Mouse (Mus musculus) forelimb bud, embryonic 11.5 days (tissue): ENCODE results near the gene Ppm1k.
"Not testable (repeated sequence)": the region's sequence is repeated elsewhere in the genome, so short reads cannot be mapped to it uniquely, and the experiment has no call there.

Experiments
- DNase-seq: peaks from one replicate; pipeline ENCODE4 v3.0.0-alpha.2; 2012; ENCODE audit warnings: low read depth, low spot score

The Ppm1k gene

DNA sequence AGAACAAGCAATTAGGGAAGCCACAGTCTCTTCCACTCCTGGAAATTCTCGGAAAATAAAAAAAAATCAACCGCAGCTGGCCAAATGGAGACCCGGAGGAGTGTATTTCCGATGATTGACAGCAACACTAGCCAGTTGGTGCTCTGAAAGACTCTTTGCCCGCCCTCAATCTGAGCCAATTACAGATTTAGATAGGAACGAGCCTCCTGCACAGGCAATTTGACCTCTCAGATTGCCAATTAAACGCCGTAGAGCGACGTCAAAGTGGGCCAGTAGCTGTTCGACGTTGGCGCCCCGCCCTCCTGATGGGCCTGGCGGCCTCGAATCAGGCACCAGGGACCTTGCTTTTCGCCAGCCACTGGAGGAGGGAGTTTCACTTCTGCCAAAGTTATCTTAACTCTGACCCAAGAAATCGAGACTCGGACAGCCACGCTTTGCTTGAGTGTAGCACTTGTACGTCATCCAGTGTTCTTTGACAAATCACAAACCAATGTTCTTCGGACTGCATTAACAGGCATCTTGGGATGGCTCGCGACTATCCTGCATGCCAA, at the start of gene Ppm1k:
Gene Ppm1k (minus strand): TSS at position 83 of the 551 bp plus-strand sequence.
- peak; percentile 99 for DNase-seq

DNA sequence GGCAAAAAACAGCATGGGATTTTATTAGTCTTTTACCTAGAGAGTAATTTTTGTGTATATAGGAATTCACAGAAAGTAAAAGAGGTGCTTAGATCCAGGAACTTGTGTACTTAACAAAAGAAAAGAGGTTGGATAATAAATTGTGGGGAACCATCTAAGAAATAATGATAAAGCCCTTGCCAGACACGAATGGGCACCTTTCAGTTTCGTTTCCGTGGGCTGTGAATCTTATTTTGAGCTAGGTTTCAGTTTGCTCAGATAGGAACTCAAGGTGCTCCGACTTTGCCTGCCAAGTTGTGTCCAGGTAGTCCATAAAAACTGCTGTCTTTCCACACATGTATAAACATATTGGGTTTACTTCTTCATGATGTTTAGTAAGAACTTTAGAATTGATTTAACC, 47.1 kb upstream of the Ppm1k start:
- DNase-seq: no peak

DNA sequence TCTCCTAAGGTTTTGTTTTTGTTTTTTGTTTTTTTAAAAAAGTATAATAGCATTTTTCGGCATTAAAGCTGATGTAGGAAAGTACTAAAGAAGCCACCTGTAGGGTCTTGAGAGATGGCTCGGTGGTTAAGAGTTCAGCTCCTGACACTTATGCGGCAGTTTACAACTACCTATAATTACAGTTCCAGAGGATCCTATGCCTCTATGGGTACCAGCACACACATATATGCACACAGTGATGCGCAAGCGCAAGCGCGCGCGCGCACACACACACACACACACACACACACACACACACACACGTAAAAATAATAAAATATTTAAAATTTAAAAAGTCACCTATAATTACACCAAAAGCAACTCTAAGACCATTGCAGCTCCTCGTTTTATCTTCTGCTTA, 46.3 kb upstream of the Ppm1k start:
- DNase-seq: no peak

DNA sequence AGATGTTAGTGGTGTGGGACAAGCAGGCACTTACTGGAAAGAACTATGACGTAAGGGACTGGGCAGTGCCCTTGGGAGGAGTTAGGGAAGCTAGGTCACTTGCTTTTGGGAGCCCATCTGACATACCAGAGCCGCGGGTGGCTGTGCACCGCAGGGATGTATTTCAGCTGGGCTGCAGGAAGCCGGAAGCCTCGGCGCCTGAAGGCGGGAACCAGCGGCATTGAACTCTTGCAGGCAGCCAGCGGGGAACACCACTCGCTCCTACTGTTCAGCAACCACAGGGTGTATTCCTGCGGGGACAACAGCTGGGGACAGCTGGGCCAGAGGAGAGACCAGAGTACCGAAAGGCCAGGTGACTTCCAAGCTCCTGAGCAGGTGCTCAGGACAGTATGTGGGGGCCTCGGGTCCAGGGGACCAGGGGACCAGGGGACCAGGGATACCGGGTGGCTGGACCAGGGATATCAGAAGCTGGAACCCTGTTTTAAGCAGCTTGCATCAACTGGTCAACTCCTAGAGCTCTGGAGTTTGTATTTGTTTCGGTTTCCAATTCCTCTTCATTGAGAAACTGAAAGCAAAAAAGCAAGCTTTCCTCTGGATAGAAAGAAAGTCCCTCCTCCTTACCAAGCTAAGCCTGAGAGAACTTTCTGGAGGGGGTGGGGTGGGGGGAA, 45.7 kb upstream of the Ppm1k start, which contains the start of gene Herc6:
Gene Herc6 (plus strand): TSS at position 120 of the 668 bp plus-strand sequence.
- peak; percentile 52 for DNase-seq

DNA sequence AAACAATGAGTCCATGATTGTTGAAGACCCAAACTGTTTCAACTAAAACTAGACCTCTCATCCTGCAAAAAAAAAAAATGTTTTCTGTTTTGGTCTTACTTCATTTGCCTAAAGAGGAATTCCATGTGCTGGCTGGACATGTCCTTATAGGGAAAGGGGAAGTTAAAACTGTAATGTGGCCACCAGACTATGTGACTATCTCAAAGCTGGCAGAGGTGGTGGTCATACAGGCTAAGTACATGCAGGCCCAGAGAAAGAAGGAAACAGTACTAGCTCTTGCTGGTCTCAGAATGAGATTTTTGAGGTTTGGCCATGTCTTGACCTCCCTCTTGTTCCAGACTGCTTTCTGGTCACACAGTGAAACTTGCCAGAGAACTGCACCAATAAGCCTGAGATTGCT, 36.3 kb upstream of the Ppm1k start:
- no peak for DNase-seq

DNA sequence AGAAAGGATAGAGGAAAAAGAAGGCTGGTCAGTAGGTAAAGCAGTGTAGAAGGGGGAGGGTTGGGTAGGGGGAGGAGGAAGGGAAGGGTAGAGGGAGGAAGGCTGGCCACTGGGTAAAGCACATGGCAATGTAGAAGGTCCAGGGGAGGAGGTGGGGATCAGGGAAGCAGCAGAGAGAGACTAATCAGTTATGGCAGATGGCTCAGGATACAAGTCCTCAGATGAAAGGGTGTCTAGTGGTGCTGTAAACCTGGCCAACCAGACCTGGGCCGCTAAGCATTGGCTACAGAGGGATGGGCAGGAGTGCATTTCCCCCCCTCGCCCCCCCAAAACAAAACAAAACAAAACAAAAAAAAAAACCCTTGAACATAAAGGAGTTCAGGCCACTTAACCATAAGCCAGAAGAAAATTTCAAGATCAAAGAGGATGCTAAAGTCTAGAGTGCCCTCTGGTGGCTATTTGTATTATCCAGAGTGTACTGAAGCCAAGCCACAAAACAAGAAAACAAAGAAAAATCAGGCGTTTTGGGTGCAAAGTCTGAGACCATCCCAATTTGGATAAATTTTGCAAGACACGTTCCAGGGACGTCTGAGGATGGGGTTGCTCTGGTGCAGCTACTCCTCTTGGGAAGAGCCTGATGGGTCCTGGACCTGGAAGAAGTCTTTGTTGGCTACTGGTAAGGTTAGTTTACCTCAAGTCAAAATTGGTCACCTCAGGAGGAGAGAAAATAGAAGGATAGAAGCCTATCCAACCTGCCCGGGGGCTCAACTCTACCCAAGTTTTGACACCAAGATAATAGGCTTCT, 35.1 kb upstream of the Ppm1k start:
- peak; percentile 68 for DNase-seq

DNA sequence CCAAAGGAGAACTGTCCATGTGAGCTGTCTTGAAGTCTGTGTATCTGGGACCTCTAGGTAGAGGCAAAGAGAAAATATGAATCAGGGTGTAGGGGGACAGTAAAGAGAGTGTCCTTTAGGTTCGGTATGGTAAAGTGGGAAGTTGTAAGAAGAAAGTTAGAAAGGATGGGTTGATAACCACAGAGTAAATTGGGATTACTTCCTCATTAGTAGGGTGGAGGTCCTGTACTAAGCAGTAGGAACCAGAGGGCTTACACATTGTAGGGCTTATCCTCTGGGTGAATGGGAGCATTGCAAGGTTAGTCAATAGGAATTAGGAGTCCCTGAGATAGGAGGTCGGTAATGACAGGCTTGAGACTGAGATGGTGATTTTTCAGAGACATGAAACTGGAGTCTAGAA, 32.4 kb upstream of the Ppm1k start:
- no peak for DNase-seq

DNA sequence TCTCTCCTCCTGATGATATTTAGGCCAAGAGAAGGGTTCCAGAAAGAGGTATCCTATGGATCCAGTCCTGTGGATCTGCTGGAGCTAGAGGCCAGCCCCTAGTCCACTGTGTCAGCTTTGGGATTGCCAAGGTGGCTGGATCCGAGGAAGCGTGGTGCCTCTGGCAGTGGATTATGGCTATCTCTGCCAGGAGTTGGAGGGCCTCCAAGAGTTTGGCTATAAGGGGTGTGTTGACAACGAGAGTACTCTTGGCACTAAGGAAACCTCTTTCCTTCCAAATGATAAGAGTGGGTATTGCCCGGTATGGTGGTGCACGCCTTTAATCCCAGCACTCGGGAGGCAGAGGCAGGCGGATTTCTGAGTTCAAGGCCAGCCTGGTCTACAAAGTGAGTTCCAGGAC, 30.2 kb upstream of the Ppm1k start:
- no peak for DNase-seq

DNA sequence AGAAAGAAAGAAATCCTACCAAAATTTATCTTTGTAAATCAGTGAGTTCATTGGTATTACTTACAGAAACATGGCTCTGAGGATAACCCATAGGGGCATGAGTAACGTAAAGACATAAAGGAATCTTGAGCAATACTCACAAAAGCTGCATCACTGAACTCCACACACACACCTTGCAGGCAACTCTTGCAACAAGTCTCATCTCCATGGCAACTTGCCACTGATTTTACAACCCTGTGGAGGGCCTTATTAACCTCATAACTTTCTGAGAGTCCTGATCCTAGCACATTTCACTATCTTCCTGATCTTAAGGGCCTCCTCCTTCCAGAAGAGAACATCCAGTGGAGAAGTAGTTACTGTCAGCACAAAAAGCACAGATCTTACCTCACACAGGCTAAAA, 28.2 kb upstream of the Ppm1k start:
- no peak for DNase-seq

DNA sequence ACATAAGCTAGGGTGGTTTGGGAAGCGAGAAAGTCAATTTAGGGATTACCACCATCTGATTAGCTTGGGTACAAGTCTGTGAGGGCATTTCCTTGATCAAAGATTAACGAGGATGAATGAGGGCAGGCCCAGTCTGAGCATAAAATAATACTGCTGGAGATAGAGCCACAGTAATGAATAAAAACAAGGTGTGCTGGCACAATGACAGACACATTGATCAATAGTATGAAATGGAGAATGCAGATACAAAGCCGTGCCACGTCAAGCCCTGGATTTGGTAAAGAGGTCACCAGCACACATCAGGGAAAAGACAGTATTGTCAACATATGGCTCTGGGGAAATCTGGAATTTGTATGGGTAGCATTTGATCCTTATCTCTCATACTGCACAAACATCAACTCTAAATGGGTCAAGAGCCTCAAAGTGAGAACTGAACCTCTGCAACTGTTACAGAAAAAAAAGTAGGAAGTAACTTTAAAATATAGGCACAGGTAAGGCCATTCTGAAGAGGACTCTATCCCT, 22.6 kb upstream of the Ppm1k start:
- no peak for DNase-seq

DNA sequence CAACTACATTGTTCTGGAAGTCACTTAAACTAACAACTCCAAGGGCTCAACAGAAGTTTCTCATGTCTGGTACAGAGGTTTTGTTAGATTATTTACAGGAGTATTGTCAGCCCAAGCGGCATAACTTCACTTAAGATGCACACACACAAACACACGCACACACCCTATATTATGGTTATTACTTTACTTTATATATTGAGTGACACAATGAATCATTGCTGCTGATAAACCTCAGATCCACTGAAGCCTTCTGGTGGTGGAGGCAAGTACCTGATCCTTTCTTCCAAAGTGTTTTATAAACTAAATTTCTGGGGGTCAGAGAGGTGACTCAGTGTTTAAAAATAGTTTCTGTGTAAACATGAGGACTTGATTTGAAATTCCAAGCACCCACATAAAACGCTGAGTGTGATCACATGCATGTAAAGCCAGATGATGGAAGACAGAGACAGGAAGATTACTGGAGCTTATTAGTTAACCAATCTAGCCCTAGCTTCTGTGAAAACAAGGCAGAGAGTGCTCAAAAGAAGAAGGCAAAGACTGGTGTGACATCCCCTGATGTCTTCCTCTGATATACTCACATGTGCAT, 16.0 kb upstream of the Ppm1k start:
- DNase-seq: no peak

DNA sequence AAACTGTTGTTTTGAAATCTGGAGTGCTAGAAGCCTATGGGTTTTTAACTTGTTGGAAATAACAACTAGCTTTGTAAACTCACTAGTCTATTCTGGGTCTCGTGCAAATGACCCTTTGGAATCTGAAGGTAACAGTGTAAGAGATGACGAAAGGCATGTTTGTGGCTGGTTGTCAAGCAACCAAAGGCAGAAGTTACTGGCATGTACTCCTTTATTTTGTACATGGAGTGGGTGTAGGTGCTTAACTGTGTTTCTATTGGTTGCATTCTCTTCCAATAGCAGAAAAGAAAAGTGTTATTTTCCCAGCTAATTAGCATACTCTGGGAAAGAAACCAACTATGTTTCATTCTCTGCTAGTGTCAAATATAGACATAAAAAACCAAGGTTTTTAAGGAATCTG, 9.6 kb upstream of the Ppm1k start:
- no peak for DNase-seq

DNA sequence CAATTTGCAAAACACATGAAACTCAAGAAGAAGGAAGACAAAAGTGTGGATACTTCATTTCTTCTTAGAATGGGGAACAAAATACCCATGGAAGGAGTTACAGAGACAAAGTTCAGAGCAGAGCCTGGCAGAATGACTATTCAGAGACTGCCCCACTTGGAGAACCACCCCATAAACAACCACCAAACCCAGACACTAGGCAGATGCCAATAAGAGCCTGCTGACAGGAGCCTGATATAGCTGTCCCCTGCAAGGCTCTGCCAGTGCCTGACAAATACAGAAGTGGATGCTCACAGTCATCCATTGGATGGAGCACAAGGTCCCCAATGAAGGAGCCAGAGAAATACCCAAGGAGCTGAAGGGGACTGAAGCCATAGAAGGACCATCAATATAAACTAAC, 8.3 kb upstream of the Ppm1k start:
- not testable (repeated sequence) for DNase-seq

DNA sequence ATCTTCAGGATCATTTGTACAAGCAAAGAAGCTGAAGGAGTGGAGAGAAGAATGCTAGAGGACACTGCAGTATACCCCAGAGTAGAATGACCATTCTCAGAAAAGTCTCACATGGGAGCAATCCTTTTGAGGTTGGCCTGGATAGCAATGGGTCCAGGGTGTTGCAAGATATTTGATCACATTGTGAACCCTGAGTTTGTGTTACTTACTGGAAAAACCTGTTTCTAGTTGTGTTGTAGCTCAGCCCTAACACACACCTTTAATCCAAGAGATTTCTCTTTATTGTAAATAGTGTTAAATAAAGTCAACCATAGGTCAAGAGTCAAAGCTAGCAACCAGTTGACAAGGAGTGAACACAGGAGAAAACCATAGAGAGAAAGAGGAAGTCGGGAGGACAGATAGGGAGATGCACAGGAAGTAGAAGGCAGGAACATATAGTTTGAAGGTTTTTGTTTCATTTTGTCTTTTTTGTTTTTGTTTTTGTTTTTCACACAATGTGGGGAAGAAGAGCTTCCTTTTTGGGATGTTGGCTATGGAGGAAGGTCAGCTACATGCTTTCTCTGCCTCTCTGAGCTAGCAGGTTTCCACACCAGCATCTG, 6.6 kb upstream of the Ppm1k start:
- DNase-seq: no peak

DNA sequence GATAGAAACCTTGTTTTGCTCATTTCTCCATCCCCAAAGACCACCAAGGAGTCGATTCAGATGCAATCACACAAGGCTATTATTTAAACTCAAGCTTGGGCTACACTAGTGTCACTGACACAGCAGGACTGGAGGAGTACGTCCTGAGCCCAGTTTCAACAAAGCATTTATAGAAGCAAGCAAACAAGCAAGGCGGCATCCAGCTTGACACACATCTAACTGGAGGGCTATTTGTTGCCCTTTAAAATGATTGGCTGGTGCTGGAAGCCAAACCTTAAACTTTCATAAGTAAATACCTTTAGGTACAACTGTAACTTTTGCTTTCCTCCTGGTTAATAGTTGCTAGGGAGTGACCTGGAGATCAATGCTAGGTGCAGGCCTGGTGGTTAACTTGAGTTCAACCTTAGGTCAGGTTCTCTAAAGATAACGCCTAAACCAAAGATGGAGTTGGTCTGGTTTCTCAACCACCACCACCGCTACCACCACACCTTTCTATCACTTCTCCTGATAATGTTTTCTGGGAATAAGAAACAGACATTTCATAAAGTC, 5.8 kb upstream of the Ppm1k start:
- DNase-seq: no peak

DNA sequence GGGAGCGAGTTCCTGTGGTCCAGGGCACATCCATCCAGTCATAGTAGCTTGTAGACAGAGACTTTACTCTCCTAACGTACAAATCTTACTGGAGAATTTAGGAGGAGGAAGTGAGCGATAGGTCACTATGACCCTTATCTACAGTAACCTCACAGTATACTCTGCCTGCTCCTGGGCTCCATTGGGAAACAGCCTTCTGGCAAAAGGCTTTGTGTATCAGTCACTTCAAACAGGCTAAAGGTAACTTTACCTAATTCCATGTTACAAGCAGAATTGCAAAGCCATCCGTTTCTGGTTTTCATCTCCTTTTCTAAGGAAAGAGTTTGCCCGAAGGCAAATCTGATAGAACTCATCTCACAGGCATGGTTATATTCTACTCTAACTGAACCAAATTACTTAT, 2.6 kb upstream of the Ppm1k start:
- no peak for DNase-seq

DNA sequence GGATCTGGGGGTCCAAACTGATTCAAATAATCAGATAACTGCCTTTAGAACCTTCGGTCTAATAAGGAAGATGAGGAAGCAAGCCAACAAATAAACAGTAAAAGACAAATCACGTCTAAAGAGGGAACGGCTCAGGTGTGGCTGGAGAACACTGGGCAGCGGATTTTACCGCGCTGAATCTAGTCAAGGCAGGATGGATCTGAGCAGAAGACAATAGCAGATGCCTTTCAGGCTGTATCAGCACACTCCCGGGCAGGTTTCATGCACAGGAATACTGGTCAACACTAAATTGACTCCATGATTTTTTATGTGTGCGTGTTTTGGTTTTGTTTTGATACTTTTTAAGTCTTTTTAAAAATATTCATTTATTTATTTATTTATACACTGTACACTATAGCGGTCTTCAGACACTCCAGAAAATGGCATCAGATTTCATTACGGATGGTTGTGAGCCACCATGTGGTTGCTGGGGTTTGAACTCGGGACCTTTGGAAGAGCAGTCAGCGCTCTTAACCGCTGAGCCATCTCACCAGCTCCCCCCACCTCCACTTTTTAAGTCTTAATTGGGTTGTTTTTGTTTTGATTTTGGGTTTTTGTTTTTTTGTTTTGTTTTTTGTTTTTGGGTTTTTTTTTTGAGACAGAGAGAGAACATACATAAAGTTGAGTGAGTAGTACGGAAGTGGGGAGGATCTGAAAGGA, 852 bp upstream of the Ppm1k start:
- DNase-seq: no peak

DNA sequence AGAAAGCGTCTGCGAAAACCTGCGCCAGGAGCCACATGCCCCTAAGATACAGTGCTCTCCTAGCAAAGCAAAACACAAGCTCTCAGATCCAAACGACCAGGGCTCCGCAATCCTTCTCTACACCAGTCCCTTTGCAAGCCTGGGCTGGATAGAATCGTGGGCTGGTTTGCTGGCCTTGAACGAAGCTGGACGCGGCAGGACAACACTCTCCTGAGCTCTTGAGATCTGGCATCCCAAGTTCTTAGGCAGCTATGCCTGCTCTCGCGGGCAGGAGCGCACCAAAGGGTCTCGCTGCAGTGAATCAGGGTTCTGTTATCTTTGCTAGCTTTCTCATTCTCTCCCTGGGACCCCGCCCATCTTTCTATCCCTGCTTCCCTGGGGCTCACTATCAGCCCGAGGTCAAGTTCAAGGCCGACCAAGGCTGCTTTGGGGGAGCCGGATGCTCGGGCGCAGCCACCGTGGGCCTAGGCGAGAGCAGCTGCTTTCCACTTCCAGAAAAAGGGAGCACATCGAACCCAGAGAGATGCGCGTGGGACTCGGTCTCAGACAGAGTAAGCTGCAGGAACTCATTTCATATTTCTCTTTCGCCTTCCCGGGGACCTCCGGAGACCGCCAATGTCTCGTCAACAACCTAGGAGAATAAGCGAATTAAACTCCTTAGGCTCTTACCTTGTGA, 519 bp downstream of the Ppm1k start:
- peak; percentile 35 for DNase-seq

DNA sequence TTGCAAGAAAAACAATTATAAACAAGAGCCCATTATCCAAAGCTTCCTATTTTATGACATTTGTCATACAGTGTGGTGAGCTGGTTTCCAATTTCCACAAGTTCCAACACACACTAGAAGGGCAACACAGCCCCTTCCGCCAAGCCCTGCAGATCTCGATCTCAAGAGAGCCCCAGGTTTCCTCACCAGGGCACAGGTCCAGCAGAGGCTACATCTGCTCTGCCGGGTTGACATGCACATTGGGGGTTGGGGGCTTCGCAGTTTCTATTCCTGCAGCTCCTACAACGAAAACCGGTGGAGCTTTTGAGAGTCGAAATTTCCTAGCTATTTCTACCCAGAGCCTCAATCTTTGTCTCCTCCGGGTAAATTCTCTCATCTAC, 1.0 kb downstream of the Ppm1k start:
- DNase-seq: peak; percentile 4

DNA sequence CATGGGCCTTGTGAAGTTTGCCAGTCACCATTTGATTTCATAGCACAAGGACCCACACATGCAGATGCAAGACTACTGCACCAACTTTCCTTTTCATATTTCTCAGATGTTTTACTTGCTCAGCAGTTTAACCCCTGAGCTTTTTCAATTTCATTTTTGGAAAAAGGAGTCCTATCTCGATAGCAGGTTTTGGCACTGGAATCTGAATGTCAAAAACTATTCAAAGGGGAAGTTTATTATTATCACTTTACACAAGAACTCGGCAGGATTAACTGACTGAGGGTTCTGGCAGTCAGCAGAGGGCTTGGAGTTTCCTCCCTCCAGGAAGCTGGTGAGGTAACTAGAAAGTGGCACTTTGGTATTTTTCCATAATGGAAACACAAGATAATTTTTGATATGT, 1.9 kb downstream of the Ppm1k start:
- DNase-seq: no peak
